Mouse (Mus musculus) granulocyte monocyte progenitor cell, adult 5-6 weeks (primary cell): ENCODE results near the gene Frmpd4. TPM values are rescaled to one million over a fixed set of nuclear protein-coding genes. Genes with fewer than 3 reads are reported as not detected.
A peak's percentile ranks its signal among the peaks of the same experiment; 100 is the strongest.

Experiments used
- ATAC-seq: replicated peaks from 2 replicates; pipeline ENCODE4 v1.8.0; 2016; ENCODE audit warnings: mild to moderate bottlenecking, moderate TSS enrichment, inconsistent platforms; ENCODE audit not compliant: poor library complexity, severe bottlenecking
- total RNA-seq, 2 experiments: library from RNA; stranded (forward) in 1 of 2; stranded (reverse) in 1 of 2; fragments of 200-712, 200-1000 nt in 1 of 2; fragments of >200 nt in 1 of 2; fragmentation: Nextera tagmentation in 1 of 2; gene quantifications; 2 replicates each; pipeline ENCODE4 v1.2.3; 2014 to 2017

Gene Frmpd4
- total RNA-seq, 2 experiments from 2014 or later: not detected

GRCm38 (mm10) chrX:168158866-168159265 is 418.2 kb downstream of the Frmpd4 start:
- no peak for ATAC-seq

GRCm38 (mm10) chrX:168141051-168141450 is 436.0 kb downstream of the Frmpd4 start:
- no peak for ATAC-seq

GRCm38 (mm10) chrX:168124043-168124442 is 453.0 kb downstream of the Frmpd4 start:
- no peak for ATAC-seq

GRCm38 (mm10) chrX:168123589-168123965 is 453.5 kb downstream of the Frmpd4 start:
- no peak for ATAC-seq

GRCm38 (mm10) chrX:168122806-168123588 is 454.0 kb downstream of the Frmpd4 start:
- no peak for ATAC-seq

- no peak for ATAC-seq
Measured at GRCm38 (mm10) chrX:168041589-168041988, 535.4 kb downstream of the Frmpd4 start.

GRCm38 (mm10) chrX:168020574-168021145 is 556.4 kb downstream of the Frmpd4 start:
- ATAC-seq: no peak

GRCm38 (mm10) chrX:168017792-168018191 is 559.2 kb downstream of the Frmpd4 start:
- ATAC-seq: no peak

DNA sequence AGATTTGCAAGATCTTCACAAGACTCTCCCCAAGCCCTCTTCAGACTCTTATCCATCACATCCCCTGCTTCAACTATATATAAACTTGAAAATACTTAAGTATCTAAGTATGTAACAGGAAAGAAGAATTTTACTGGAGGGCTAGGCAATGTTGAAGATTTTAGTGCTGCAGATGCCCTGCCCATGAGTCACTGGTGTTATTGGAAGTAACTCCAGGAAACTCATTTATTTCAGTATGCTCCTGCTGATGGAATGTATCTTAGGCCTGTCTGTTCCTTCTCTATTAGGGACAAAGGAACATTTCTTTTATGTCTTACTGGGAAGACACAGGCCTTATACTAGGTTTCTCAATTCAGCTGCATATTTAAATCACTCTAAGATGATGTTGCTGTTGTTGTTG is 592.2 kb downstream of the Frmpd4 start:
- ATAC-seq: no peak

- ATAC-seq: no peak
Measured at GRCm38 (mm10) chrX:167951207-167951606, 625.8 kb downstream of the Frmpd4 start.

- no peak for ATAC-seq
Measured at GRCm38 (mm10) chrX:167909483-167909882, 667.5 kb downstream of the Frmpd4 start.

DNA sequence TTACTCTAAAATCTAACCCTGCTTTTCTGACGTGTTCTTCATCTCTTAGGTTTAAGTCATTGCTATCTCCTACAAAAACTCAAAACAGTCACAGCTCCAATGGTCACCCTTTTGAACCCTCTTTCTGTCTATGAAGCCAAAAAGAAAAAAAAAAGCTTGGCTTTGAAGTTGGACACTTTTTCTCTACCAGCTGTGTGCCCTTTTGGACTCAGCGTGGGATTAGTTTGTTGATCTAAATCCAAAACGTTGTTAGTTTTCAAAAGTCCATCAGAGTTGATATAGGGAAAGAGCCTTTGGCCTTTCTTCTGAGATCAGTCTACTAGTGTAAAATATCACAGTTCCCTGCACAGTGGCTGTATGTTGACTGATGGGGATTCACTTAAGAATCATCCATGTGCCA is 676.0 kb downstream of the Frmpd4 start:
- no peak for ATAC-seq

DNA sequence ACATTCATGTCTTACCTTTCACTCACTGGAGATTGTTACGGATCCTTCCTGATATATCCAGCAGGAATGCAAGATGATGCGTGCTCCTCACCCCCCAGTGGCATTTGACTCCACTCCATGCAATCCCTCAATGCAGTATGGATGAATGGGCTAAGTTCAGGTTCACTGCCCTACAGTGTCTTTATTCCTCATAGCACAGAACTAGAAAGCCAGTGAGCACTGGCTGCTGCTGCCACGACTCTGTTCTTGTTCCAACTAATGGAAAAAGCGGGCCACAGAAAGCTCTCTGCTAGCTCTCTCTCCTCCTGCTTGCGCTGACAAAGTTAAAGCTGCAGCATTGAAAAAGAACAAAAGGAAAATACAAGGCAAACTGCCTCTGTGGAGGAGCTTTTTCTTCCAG is 722.2 kb downstream of the Frmpd4 start:
- ATAC-seq: no peak

GRCm38 (mm10) chrX:167832543-167832942 is 744.5 kb downstream of the Frmpd4 start:
- no peak for ATAC-seq

DNA sequence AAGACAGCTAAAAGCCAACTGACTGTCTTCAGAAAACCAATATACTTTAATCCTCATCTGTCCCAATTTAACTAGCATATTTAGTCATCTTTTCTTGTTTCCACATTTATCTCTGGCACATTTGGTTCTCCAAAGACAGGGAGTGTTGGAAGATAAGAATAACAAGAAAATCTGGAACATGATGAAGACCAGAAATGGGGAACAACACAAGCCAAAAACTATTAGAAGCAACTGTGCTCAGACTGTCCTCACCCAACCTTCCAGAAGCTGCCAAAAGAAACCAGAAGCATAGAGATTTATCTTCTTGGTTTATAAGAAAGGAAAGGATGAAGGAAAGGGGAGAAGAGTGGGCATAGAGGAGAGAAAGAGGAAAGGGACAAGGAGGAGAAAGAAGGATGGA is 748.6 kb downstream of the Frmpd4 start:
- ATAC-seq: no peak

DNA sequence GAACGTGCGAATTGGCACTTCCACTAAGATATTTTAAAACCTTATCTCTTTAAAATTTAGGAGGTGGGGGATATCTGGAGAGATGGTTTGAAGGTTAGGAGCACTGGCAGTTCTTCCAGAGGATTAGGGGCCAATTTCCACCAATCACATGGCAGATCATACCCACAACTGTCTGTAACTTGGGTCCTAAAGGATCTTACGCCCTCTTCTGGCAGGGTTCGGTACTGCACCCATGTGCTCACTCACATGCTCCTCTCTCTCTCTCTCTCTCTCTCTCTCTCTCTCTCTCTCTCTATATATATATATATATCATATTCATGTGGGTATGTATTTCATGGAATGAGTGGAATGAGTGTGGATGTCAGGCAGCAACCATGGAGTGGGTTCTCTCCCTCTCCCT is 759.7 kb downstream of the Frmpd4 start:
- peak; percentile 84 for ATAC-seq

DNA sequence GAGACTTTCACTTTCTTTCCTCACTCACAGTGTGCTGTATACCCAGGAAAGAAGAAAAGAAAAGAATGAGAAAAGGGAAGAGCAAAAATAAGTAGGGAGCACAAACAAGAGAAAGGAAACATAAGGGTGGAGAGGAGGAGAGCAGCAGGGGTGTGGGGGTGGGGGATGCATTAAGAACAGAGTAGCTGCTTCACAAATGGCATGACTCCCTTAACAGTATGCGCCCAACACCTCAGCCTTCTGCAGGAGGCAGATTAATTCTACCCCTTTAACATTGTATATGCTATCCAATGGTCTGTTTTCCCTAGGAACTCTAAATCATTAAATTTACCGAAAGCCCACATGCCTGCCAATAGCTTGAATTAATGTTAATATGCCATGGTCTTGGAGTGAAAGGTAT is 766.9 kb downstream of the Frmpd4 start:
- ATAC-seq: no peak

DNA sequence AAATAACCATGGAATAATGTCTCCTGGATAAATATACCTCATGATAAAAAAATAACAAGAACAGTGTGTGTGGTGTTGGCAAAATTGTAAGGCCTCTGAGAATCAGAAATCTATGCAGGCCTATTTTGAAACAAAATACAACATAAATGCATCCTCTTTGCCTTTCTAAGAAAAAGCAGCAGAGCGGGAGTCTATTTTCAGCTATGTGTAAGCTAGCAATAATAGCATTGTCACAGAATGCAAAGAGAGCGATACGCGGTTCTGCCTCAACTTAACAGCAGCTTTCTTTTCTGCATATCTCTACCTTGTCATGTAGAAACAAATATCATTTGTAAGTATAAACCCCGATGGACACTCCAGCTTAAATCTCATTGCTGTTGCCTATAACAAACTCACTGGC is 768.5 kb downstream of the Frmpd4 start:
- ATAC-seq: no peak

DNA sequence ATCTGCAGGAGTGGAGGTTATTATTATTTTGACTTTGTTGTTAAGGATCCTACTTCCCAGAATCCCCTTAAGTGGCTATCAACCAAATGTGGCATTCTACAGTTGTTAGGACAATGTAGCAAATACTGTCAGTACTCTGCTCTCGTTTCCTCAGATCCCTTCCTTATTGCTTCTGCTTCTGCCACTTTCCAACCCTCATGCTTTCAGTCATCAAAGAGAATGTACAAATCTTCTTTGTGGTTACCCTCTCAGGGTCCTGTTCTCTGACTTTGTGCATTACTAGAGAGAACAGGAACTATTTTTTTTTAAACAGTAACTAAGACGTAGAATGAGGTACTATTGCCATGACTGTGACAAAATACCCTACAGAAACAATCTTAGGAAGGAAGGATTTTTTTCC is 788.3 kb downstream of the Frmpd4 start:
- ATAC-seq: peak; percentile 88

DNA sequence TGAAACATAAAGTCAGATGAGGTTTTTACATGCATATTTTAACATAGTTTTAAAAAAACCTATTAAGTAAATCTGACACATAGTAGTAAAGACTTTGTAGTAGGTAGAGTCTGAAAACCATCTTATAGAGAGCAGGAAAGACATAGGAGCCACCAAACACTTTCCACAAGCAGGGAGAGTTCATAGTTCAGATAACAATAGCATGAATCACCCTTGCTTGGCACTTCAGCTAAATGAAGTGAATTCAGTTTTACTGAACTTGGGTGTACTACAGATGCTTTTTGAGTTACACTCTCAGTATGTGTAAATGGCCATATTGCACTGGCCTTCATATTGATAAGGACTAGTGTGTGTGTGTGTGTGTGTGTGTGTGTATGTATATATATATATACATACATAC is 793.5 kb downstream of the Frmpd4 start:
- no peak for ATAC-seq

GRCm38 (mm10) chrX:167719564-167719981 is 857.5 kb downstream of the Frmpd4 start:
- no peak for ATAC-seq

- no peak for ATAC-seq
Measured at GRCm38 (mm10) chrX:167719092-167719491, 857.9 kb downstream of the Frmpd4 start.
